Mouse (Mus musculus): ENCODE data around the gene Ube2t. TPM values are rescaled to one million over a fixed set of nuclear protein-coding genes. Genes with fewer than 3 reads are reported as not detected.

Gene Ube2t
- polyA plus RNA-seq, 1 experiment from 2014 or later = 48.6 TPM

Other genes starting within 250 kb of the Ube2t start
- gene Ppp1r12b, start 6.6 kb upstream of the Ube2t start, polyA plus RNA-seq (2014; fragmentation: Nextera tagmentation; extraction: Ambion mirVana) = 23.2 and 26.7 TPM in 2 replicates
- 1.0 and 1.4 TPM in 2 replicates for gene Lgr6, start 142.7 kb downstream of the Ube2t start, polyA plus RNA-seq (2014; fragmentation: Nextera tagmentation; extraction: Ambion mirVana)
- gene Ptpn7, start 170.1 kb downstream of the Ube2t start, polyA plus RNA-seq (2014; fragmentation: Nextera tagmentation; extraction: Ambion mirVana) = 1.2 and 2.0 TPM in 2 replicates
- gene Arl8a, start 184.3 kb downstream of the Ube2t start, polyA plus RNA-seq (2014; fragmentation: Nextera tagmentation; extraction: Ambion mirVana) = 27.7 and 29.7 TPM in 2 replicates
- not detected in 2 replicates for gene Gpr37l1, start 205.1 kb downstream of the Ube2t start, polyA plus RNA-seq (2014; fragmentation: Nextera tagmentation; extraction: Ambion mirVana)